Mouse (Mus musculus) retina, adult 2 months (tissue): ENCODE results near the gene Hist1h4d.
"Not testable (repeated sequence)": the region's sequence is repeated elsewhere in the genome, so short reads cannot be mapped to it uniquely, and the experiment has no call there.

Experiments used
- DNase-seq: peaks from one replicate; pipeline ENCODE4 v3.0.0-alpha.2; 2012; ENCODE audit warnings: low read depth, low spot score

The Hist1h4d gene

GRCm38 (mm10) chr13:23573034-23573897 lies 8.1 kb upstream of the Hist1h4d start:
- DNase-seq: not testable (repeated sequence)

GRCm38 (mm10) chr13:23573898-23574524 lies 7.4 kb upstream of the Hist1h4d start, which contains the start of the genes Hist1h2bf and Hist1h2ad:
Hist1h2bf (minus strand) TSS chr13:23574196.
Hist1h2ad (plus strand) TSS chr13:23574381.
- DNase-seq: peak; percentile 75

- DNase-seq: not testable (repeated sequence)
Measured at GRCm38 (mm10) chr13:23574546-23575170, 6.7 kb upstream of the Hist1h4d start.

GRCm38 (mm10) chr13:23575271-23575851 lies 6.0 kb upstream of the Hist1h4d start, which contains the start of gene Hist1h3d:
Hist1h3d (plus strand) TSS chr13:23575763.
- no peak for DNase-seq

GRCm38 (mm10) chr13:23575864-23576313 lies 5.5 kb upstream of the Hist1h4d start:
- not testable (repeated sequence) for DNase-seq

- DNase-seq: no peak
Measured at GRCm38 (mm10) chr13:23576351-23576881, 5.0 kb upstream of the Hist1h4d start.

GRCm38 (mm10) chr13:23576906-23577639 lies 4.3 kb upstream of the Hist1h4d start:
- no peak for DNase-seq

GRCm38 (mm10) chr13:23577835-23578234 lies 3.6 kb upstream of the Hist1h4d start:
- DNase-seq: no peak

GRCm38 (mm10) chr13:23582219-23583056 lies 1.0 kb downstream of the Hist1h4d start:
- DNase-seq: no peak

GRCm38 (mm10) chr13:23583387-23584068 lies 2.1 kb downstream of the Hist1h4d start:
- DNase-seq: no peak

GRCm38 (mm10) chr13:23584331-23584730 lies 2.9 kb downstream of the Hist1h4d start:
- DNase-seq: no peak

GRCm38 (mm10) chr13:23585029-23585441 lies 3.6 kb downstream of the Hist1h4d start:
- DNase-seq: peak; percentile 40

GRCm38 (mm10) chr13:23585442-23586098 lies 4.2 kb downstream of the Hist1h4d start:
- peak; percentile 83 for DNase-seq

GRCm38 (mm10) chr13:23586099-23586939 lies 4.9 kb downstream of the Hist1h4d start:
- no peak for DNase-seq

- no peak for DNase-seq
Measured at GRCm38 (mm10) chr13:23586940-23587225, 5.5 kb downstream of the Hist1h4d start.

GRCm38 (mm10) chr13:23591206-23591605 lies 9.8 kb downstream of the Hist1h4d start:
- DNase-seq: no peak

GRCm38 (mm10) chr13:23591886-23592285 lies 10.5 kb downstream of the Hist1h4d start:
- not testable (repeated sequence) for DNase-seq

GRCm38 (mm10) chr13:23592614-23593013 lies 11.2 kb downstream of the Hist1h4d start:
- DNase-seq: no peak
